Mouse (Mus musculus) cerebellum, adult 9-11 months (tissue): ENCODE data around the gene Slfnl1.

Experiments used
- DNase-seq: peaks from one replicate; pipeline ENCODE4 v3.0.0; 2022

Gene Slfnl1

DNA sequence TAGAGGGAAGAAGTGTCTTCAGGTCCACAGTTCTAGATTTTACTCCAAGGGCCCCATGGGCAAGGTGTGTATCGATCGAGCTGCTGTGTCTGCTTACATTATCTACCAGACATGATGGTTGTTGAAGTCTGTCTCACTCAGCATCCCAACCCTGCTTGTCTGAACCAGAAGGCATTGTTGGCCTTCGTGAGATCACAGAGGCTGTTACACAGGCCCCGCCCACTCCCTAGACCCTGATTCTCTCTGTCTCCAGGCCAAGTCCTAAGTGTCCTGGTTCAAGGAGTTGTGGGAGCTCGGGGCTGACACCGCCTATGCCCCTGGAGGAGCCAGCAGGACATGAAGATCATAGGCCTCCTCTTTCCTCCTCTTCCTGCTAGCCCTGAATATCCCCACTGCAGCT is at the start of gene Slfnl1:
Gene Slfnl1, plus strand, starts transcription at position 246 of the 400 bp plus-strand sequence.
- no peak for DNase-seq

DNA sequence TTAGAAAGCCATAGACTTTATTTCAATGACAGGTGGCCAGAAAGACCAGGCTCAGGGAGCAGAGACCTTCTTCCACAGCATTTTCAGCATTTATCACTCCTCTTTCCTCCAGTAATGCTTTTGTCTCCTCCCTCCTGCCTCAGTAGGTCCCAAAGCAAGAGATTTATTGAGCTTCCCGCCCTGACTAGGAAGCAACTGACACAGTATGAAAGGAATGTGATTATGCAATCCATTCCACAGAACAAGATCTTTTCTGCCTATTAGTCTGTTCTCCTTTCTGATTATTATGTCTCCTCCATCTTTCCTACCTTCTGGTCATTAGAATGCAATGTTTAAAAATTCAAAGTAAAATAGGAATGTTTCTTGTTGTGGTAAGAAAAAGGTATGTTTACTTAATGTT is 44.3 kb upstream of the Slfnl1 start:
- DNase-seq, result no peak

DNA sequence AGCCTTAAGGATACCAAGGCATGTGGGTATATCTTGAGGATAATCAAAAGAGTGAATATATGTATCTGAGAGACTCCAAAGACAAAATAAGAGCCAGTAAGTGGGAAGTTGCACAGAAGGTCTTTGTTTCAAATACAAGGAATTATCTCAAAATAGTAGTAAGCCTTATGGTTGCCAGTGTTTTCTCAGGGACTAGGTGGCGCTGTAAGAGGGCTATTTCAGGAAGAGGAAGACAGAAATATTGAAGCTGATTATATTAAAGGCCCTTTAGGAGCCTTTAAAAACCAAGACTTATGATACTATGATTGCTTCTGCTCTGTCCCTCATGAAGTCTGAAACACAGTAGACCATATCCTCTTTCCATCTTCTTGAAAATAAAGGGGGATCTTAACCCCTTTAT is 25.1 kb upstream of the Slfnl1 start:
- DNase-seq, result no peak

DNA sequence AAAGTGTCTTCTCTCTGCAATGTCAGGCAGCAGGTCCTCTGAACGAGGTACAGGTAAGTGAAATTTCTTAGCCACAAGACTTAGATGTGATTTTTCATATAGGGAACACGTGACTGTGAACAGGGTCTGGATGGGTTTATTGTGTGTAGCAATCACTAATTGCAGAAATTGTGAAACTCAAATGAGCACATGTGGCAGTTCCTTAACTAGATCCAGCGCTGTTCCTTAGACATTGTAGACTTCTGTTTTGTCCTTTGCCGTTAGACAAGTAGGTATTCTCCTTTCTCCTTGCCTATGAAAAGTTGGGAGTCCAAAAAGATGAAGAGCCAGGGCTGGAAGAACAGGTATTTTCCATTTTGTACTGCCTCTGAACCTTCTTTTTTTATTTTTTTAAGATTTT is 20.8 kb upstream of the Slfnl1 start:
- no peak for DNase-seq

DNA sequence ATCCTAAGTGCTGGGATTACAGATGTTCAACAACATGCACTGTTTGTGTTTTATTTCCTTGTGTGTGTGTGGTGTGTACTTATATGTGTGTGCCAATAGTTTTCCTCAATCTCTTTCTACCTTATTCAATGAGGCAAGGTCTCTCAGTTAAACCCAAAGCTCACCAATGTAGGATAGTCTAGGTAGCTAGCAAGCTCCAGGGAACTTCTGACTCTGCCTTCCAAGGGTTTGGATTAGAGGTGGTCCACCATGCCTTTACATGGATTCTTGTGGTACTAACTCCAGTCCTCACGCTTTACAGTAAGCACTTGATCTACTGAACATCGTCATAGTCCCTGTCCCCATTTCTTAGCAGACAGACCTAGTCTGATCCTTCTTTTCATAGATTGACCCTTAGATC is 17.7 kb upstream of the Slfnl1 start:
- no peak for DNase-seq

DNA sequence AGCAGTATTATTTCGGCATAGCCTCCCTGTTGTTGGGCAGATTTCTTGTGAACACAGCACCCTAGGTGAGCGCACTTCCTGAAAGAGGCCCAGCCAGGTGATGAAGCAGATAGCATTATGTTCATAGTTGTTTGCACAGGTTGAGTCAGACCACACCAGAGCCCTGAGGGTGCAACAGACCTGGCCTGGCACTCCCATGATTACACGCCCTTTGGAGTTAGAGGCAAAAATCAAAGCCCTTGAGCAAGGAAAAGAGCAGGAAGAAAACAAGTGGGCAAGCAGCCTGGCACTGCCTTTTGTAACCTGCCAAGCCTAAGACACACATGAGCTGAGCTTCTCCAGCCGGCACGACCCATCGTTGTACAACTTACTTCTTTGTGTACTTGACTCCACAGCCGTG is 15.5 kb upstream of the Slfnl1 start:
- no peak for DNase-seq

DNA sequence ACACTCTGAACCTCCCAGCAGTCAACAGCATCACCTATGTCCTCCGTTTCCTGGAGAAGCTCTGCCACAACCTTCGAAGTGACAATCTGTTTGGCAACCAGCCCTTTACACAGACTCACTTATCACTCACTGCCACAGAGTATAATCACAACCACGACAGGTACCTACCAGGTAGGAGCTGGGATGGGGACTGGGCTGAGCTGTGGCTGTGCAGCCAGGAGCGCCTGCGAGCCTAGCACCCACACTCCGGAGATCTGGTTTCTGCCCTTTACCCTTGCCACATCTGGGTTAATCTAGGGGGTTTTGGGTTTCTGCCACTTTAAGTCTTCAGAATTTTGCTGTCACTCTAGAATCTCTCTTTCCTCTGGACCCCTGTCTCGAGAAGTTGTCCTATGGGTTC is 15.1 kb upstream of the Slfnl1 start:
- no peak for DNase-seq

DNA sequence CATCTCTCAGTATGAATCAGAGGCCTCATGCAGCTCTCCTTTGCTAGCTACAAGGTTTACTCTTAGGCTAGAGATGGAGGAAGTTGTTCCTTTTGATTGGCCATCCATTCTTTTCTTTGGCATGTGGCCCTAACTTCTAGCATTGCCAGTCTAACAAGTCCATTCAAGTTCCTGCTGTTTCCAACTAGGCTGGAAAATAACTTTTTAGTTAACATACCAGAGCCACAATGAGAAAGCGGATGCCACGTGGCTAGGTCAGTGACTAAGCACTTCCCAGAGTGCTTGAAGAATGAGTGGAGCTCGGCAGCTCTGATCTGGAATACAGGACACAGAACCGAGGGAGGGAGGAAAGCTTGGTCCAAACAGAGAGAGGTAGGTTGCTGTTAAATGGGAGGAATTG is 14.7 kb upstream of the Slfnl1 start:
- no peak for DNase-seq

DNA sequence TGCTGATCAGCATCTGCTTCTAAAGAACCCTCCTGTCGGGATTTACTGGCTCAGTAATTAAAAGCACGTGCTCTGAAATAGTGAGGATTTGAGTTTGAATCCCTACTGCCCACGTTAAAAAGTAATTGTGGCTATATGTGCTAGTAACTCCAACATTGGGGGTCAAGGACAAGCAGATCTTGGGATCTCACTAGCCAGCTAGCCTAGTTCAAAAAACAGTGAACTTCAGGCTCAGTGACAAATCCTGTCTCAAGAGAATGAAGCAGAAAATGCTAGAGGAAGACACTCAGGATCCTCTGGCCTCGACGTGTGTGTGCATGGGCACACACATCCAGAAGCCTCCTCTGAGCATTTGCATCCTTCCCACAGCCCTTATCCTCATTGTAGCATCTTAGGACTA is 10.3 kb upstream of the Slfnl1 start:
- DNase-seq, result no peak

DNA sequence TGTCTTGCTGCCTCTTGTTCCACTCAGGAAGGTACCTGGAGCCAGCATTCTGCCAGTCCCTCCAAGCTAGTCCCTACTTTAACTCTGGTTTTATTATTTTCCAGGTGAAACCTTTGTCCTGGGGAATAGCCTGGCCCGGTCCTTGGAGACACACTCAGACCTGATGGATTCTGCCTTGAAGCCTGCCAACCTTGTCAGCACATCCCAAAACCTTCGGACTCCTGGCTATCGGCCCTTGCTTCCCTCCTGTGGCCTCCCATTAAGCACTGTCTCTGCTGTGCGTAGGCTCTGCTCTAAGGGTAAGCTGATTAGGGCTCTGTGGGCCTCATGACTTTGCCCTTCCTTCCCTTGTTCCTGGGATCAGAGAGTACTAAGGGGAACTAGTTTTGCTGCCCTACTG is 9.7 kb upstream of the Slfnl1 start:
- DNase-seq, result no peak

DNA sequence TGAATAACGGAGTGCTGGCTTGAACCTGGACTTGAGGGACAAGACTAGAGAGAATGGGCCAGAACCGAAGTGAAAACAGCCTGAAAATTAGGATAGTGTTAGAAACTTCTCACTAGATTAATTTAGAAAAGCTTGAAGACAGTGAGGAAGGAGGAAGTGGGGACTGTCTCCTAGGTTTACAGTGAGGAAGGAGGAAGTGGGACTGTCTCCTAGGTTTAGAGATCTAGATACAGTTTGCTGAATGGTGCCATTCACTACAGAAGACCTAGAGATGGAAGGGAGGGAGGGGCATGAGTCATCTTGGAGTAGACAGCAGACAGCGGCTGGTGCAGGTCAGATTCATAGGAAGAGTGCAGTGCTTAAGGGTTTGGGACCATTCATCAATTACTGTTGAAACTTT is 8.9 kb upstream of the Slfnl1 start:
- DNase-seq, result no peak

DNA sequence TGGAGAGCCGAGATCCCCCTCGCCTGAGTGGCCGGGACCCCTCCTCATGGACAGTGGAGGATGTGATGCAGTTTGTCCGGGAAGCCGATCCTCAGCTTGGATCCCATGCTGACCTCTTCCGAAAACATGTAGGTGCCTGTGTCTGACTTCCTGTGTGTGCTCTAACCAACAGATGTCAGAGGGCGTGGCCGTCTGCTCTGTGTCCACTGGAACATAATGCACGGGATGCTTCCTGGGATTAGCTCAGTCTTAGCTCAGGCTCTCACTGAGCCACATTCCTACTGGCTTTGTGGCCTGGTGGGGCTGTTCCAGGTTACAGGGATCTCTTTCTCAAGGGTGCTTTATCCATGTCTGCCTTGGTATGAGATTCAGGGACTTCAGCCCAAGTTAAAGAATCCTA is 3.9 kb upstream of the Slfnl1 start:
- DNase-seq, result no peak

DNA sequence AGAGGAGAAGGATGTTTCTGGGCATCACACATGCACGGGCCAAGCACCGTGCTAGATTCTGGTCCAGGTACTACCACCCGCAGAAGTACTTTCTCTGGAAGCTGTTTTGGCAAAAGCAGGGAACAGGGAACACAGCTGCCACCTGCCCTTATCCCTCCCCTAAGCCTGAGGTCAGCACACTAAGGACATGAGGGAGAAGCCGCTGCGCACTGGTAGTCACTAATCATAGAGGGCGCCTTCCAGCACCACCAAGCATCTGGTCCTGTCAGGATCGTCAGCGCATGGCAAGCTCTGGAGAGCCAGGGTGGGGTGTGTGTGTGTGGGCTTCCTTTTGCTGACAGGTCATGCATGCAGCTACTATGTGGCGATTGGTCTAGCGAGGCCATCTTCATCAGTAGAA is 6.6 kb downstream of the Slfnl1 start:
- no peak for DNase-seq

DNA sequence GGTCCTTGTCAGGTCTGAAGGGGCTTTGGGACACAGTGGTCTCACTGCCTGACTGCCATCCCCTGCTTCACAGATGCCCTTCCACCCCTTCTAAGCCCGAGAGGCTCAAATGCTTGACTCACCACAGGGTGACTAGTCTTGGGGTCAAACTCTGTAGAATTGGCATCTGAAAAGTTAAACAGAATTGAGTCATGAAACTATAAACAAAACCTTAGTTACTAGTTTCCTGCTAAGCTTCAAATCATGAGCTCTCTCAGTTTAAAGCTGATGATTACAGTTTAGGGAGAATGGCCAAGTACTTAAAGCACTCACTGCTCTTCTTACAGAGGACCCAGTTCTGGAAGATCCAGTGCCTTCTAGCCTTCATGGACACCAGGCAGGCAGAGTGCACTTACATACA is 12.9 kb downstream of the Slfnl1 start:
- DNase-seq, result no peak

DNA sequence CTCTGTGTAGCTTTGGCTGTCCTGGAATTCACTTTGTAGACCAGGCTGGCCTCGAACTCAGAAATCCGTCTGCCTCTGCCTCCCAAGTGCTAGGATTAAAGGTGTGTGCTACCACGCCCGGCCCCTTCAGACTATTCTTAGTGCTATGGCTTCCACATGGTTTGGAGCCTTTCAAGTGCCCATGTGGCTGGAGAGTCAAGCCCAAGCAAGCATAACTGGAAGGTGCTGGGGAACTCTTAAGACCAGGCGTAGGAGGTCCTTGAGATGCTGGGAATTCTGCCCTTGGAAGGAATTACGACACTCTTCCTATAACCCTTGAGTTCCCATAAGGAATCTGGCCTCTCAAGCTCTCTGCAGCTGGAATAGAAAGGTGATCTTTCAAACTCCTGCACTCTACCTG is 24.6 kb downstream of the Slfnl1 start:
- DNase-seq, result no peak

DNA sequence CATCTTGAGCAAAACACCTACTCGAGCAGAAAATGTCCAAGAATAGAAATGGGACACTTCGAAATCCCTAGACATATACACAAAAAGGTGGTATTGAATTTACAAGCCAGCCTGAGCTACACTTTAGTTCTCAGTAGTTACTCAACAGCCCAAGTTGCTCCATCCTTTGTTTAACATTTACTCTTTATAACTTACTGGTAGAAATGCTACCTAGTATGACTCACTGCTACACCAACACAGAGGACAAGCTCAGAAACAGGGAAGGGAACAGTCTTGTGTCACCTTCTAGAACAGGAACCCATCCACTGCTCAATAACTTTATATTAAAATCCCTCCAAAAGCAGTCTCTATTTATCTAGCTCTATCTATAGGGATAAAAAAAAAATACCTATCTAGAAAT is 33.7 kb downstream of the Slfnl1 start:
- DNase-seq, result no peak

DNA sequence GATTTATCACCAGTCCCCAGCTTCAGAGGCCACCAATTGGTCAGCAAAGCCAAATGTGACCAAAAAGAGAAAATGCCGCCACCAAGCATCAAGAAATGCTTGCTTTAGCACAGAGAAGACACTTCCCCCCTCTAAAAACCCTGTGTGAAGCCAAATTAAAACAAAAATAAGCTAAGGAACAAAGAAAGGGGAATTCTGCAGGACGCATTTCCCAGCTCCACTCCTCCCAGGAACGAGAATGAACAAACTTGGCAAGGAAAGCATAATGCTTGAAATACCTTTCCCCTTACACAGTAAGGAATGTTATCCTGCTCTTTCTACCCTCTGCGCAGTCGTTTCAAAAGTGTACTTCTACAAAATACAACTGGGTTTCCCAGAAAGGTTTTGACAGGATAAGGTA is 36.0 kb downstream of the Slfnl1 start:
- DNase-seq, result peak; percentile 7

DNA sequence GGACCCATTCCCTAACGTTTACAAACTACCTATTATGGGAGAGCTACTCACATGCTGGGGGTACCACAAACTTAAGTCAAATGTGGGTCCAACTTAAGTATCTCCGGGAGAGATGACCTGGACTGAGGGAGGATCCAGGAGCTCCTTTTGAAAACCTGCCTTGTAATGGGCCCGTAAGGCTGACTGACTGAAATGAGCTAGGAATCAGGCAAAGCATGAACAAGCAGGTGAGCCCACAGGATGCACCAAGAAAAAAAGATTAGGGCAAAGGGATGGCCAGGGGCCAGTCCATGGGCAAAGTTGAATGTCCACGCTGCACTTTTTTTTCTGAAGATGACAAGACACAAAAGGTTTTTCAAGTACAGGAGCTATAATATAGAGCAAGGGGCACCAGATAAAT is 37.0 kb downstream of the Slfnl1 start:
- peak; percentile 41 for DNase-seq

DNA sequence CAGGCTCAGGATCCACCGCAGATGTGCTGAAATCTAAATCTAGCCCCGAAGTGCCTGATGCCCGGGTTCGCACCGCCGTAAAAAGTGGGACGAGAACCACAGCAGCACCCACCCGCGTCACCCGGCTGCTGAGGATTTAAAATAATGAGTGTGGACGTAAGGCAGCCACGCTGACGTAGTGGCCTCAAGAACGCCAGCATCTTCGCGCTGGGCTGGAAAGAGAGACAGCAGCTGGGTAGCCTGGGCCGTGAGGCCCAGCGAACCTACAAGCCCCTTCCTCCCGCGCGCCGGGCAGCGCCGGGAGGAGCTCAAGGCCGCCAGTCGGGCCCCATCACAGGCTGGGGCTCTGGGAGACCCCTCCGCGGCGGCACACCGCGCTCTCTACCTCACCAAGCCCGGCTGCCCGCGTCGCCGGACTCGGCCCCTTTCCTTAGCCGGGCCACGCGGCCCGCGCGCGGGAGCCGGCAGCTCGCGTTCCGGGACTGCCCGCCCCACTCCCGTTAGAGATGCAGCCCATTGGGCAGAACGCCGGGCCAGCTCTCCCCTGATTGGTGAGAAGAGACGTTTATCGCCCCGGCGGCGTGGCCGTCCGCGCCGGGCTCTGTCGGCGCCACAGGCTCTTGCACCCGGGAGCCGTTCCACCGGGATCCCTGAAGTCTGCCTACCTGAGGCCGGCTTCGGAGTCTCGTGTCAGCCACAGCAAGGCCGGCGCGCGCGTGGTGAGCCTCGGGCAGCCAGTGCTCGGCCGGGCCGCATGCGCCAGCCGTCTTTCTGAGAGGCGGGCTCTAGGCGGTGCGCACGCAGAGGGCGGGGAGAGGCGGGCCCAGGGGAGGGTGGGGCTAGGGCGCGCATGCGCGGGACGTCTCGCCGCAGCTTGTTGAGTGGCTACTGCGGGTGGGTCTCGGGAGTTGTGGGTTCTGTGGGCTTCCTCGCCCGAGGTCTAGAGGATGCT is 37.7 kb downstream of the Slfnl1 start, which contains the start of gene Ctps:
Gene Ctps, minus strand, starts transcription at position 791 of the 952 bp plus-strand sequence.
- peak; percentile 95 for DNase-seq

DNA sequence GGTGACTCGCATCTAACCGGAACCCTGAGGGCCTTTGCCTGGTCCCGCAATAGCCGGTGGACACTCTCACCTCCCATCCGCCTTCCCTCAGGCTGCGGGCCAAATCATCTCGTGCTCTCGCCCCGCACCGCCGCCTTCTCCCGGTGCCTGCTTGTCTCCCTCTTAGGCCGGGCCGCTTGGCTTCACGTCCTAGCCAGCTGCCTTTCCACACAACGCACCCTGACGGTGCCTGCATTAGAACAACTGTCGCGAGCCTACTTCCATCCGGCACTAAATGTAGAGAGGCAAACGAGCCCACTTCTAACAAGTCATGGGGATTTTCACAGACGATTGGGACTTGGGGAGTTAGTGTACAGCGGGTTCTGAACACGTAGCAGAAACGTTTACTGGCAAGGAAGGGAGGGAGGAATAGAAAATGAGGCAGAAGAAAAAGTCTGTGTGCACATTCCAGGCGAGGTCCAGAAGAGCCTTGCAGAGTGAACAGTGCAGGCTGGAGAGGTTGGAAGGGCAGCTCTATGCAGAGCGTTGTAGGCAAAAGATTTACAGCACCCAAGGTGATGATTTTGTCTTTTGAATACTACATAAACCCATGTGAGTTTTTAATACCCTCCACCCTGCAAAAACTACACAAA is 38.5 kb downstream of the Slfnl1 start:
- no peak for DNase-seq

DNA sequence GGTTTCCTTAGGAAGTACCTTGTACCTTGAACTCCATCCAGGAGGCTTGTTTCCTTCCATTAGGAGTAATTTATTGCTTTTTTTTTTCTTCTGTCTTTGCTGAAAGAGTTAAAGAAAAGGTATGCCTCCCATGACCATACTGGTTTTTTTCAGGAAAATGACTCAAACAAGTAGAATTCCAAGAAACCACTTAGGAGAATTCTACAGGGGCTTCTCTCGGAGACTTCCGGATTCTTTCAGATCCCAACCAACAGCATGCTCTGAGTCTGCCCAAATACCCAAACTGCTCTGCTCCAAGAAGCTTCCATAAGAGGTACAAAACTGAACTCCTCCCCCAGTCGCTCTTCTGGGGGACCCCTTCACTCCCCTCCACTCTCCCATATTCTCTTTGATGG is 39.0 kb downstream of the Slfnl1 start:
- no peak for DNase-seq

DNA sequence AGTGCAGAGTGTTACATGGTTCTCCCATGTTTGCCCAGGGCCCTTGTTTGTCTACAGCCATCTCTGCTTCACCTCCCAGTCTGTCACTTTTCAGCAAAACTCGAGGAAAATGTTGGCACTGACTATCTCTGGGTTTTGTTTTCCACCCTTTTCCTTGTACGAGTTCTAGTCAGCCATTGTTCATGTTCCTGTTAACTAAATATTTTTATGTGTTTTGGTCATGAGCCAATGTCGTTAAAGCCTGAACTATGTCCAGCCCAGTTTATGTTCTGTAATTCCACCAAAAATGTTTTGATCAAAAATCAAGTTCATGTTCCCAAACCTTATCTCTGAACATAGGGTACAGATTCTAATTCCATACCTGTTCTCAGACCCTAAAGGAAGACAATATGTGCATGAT is 39.7 kb downstream of the Slfnl1 start:
- DNase-seq, result no peak

DNA sequence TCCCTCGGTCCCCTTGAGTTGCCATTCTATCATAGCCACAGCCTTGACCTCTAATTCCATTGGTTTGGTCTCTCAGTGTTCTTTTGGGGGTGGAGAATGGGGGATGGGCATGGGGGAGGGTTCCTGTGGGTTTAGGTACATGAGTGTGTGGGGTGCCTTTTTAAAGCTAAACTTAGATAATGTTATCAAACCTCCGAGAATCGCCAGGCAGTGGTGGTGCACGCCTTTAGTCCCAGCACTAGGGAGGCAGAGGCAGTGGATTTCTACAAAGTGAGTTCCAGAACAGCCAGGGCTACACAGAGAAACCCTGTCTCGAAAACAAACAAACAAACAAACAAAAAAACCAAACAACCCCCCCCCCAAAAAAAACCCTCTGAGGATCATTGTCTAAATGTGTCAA is 48.9 kb downstream of the Slfnl1 start:
- no peak for DNase-seq

DNA sequence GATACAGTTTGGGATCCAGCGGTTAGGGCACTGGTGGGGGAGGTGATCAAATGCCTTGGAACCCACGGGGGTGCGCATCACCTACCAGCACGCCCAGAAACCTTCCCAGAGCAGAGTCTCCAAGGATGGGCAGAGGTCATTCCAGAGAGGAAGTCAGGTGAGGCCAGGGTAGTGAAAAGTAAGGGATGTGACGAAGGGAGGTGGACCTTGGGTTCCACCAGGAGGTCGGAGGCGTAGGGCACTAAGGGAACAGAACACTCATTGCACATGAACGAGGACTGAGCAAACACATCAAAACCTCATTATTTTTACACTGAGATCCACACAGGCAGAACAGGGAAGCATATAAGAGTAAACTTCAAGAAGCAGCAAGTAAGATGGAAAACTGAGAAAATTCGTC is 49.7 kb downstream of the Slfnl1 start:
- DNase-seq, result no peak
